Mouse (Mus musculus): ENCODE measurements around the gene Msl3. TPM values are rescaled to one million over a fixed set of nuclear protein-coding genes. Genes with fewer than 3 reads are reported as not detected.
"Not testable (repeated sequence)": the region's sequence is repeated elsewhere in the genome, so short reads cannot be mapped to it uniquely, and the experiment has no call there.

The Msl3 gene
- polyA plus RNA-seq, 1 experiment, result 20.0 TPM

DNA sequence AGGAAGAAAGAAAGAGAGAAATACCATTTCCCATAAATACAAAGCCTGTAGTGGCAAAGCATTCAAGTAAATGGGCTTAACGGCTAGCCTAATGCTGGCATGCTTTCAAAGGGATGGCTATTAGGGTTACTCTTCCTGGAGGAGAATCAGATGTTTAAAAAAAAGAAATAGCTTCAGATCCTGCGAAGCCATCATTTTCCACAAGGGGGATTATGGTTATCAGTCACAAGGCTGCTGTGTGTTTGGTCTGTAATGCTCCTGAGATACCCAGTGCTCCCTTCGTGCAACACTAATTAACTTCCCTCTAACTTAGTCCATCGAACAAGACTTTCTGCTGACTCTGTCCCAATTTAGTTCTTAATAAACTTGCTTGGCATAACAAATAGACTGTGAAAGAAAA, 13.5 kb downstream of the Msl3 start:
- TF ChIP-seq POLR2A (IDR thresholded peaks at IDR 0.05; ENCODE audit: low read depth, low read length) (no peak), CTCF (conservative IDR thresholded peaks at IDR 0.05; ENCODE audit: insufficient read depth, insufficient read length, low read depth, low read length) (no peak)
- 43% methylated on average over 4 of the region's 4 CpGs for WGBS

DNA sequence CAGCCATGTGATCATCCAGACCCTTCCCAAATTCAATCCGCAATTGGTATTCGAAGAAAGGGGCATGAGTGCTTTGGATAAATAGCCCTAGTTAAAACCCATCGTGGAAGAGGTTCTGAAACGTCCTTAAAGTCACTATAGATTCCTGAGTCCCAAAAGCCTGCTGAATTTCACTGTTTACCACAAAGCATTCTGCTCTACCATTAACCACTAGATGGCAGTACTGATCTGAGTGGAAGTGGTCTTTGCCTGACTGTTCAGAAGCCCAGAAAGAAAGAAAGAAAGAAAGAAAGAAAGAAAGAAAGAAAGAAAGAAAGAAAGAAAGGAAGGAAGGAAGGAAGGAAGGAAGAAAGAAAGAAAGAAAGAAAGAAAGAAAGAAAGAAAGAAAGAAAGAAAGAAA, 13.9 kb downstream of the Msl3 start:
- not testable (repeated sequence) for H3K4me1 ChIP-seq (ENCODE audit: control insufficient read depth, insufficient read depth, low read length); H3K36me3 ChIP-seq (ENCODE audit: control insufficient read depth, insufficient read depth, low read length); H3K27ac ChIP-seq (ENCODE audit: insufficient read depth, low read depth, low read length); H3K4me3 ChIP-seq (ENCODE audit: insufficient read depth, low read depth, low read length); H3K27me3 ChIP-seq (replicated peaks; ENCODE audit: control insufficient read depth, insufficient read depth, low read length)
- DNase-seq, result peak; percentile 14
- WGBS, result 69% methylated on average over 4 of the region's 4 CpGs

More for the DNA sequence above, 13.5 kb downstream of the Msl3 start:
- H3K4me1 ChIP-seq (ENCODE audit: control insufficient read depth, insufficient read depth, low read length), result no peaks in the 10 kb centered on the region
- H3K27ac ChIP-seq (ENCODE audit: insufficient read depth, low read depth, low read length), result no peak overlapping the region
- no peak overlapping the region for H3K4me3 ChIP-seq (ENCODE audit: insufficient read depth, low read depth, low read length)
- H3K27me3 ChIP-seq (replicated peaks; ENCODE audit: control insufficient read depth, insufficient read depth, low read length), result no peaks in the 10 kb centered on the region
- H3K36me3 ChIP-seq (ENCODE audit: control insufficient read depth, insufficient read depth, low read length), result no peaks in the 10 kb centered on the region
- no peak for DNase-seq

DNA sequence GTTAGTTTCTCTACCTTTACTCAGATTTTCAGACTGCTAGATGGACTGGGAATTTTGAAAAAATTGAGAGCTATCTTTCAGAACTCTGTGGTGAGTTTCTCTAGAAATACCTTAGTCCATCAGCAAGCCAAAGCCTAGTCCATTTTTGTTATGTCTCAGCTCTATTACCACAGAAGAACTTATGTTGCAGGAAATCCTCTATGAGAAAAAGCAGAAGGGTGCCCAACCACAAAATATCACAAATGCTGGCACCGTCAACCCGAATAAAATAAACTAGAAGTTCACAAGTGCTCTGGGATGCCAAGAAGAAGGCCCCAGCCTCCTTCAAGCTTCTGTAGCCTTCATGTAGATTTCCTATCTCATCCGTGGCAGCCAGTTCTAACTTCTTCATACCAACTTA, 14.4 kb downstream of the Msl3 start:
- H3K27ac ChIP-seq (ENCODE audit: insufficient read depth, low read depth, low read length), result no peak overlapping the region
- no peak overlapping the region for H3K4me3 ChIP-seq (ENCODE audit: insufficient read depth, low read depth, low read length)
- no peaks in the 10 kb centered on the region for H3K36me3 ChIP-seq (ENCODE audit: control insufficient read depth, insufficient read depth, low read length)
- no peaks in the 10 kb centered on the region for H3K27me3 ChIP-seq (replicated peaks; ENCODE audit: control insufficient read depth, insufficient read depth, low read length)
- no peak for DNase-seq
- WGBS, result 95% methylated on average over 3 of the region's 3 CpGs
- H3K4me1 ChIP-seq (ENCODE audit: control insufficient read depth, insufficient read depth, low read length), result no peaks in the 10 kb centered on the region
- TF ChIP-seq POLR2A (IDR thresholded peaks at IDR 0.05; ENCODE audit: low read depth, low read length), result no peak
- no peak for TF ChIP-seq CTCF (conservative IDR thresholded peaks at IDR 0.05; ENCODE audit: insufficient read depth, insufficient read length, low read depth, low read length)

DNA sequence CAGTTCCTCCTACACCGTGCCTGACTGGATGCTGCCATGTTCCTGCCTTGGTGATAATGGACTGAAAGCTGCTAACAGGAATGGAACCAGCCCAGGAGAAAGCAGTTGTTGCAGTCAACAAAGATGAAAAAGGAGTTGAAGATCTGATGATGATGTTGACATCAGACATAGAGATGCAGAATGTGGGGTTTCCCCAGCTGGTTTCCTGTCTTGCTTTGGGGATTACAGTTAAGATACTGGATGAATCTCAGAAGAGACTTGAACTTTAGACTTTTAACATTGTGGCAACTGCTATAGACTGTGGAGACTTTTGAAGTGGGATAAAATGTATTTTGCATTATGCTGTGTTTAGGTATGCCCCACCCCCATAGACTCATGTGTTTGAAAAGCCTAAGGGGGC, 15.9 kb downstream of the Msl3 start:
- H3K4me1 ChIP-seq (ENCODE audit: control insufficient read depth, insufficient read depth, low read length), result no peaks in the 10 kb centered on the region
- TF ChIP-seq CTCF (conservative IDR thresholded peaks at IDR 0.05; ENCODE audit: insufficient read depth, insufficient read length, low read depth, low read length) (no peak), POLR2A (IDR thresholded peaks at IDR 0.05; ENCODE audit: low read depth, low read length) (no peak)
- no peak overlapping the region for H3K27ac ChIP-seq (ENCODE audit: insufficient read depth, low read depth, low read length)
- H3K27me3 ChIP-seq (replicated peaks; ENCODE audit: control insufficient read depth, insufficient read depth, low read length), result no peaks in the 10 kb centered on the region
- no peak overlapping the region for H3K4me3 ChIP-seq (ENCODE audit: insufficient read depth, low read depth, low read length)
- no peak for DNase-seq
- WGBS, result 100% methylated on average over 1 of the region's 1 CpGs
- no peaks in the 10 kb centered on the region for H3K36me3 ChIP-seq (ENCODE audit: control insufficient read depth, insufficient read depth, low read length)

DNA sequence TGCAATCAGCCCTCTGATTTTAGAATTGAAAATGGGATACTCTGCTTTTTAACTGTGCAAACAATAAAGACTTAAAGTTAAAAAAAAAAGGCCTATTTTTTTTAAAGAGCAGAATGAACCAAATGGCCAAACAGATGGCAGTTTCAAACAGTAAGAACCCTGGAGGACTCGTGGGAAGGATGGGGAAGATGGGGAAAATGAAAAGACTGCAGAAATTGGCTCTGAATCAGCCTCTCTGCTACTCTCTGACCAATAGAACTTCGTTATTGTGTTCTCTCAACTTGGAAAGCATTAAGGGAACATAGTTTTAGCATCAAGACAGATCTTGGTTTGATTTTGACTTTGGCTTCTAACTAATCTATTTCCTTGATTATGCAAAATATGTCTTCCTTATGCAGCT, 24.4 kb downstream of the Msl3 start:
- TF ChIP-seq CTCF (conservative IDR thresholded peaks at IDR 0.05; ENCODE audit: insufficient read depth, insufficient read length, low read depth, low read length) (no peak), POLR2A (IDR thresholded peaks at IDR 0.05; ENCODE audit: low read depth, low read length) (no peak)

DNA sequence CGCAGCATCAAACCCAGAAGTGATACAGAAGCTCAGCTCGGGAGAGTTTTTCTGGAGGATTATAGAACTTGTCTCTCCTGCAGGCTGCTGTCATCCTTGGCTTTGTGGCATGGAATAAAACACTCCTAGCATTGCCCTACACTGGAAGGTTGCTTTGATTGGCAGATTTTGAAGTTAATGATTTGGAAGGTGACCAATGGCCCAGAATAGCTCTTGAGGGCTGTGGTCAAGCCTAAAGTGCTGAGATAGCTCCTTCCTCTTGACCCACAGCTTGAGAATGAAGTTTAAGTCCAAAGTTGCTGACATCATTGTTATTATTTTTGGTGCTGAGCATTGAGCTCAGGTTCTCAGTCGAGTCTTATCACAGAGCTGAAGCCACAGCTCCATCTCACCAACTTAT, 26.0 kb downstream of the Msl3 start:
- WGBS, result 44% methylated on average over 3 of the region's 3 CpGs
- H3K27me3 ChIP-seq (replicated peaks; ENCODE audit: control insufficient read depth, insufficient read depth, low read length), result no peaks in the 10 kb centered on the region
- no peak for TF ChIP-seq CTCF (conservative IDR thresholded peaks at IDR 0.05; ENCODE audit: insufficient read depth, insufficient read length, low read depth, low read length)
- TF ChIP-seq POLR2A (IDR thresholded peaks at IDR 0.05; ENCODE audit: low read depth, low read length), result no peak
- H3K4me3 ChIP-seq (ENCODE audit: insufficient read depth, low read depth, low read length), result no peak overlapping the region
- H3K4me1 ChIP-seq (ENCODE audit: control insufficient read depth, insufficient read depth, low read length), result no peaks in the 10 kb centered on the region
- H3K27ac ChIP-seq (ENCODE audit: insufficient read depth, low read depth, low read length), result no peak overlapping the region
- DNase-seq, result peak; percentile 42
- H3K36me3 ChIP-seq (ENCODE audit: control insufficient read depth, insufficient read depth, low read length), result peaks cover 2% of the 10 kb centered on the region

More for the DNA sequence above, 24.4 kb downstream of the Msl3 start:
- Histone ChIP-seq H3K27me3 (replicated peaks; ENCODE audit: control insufficient read depth, insufficient read depth, low read length) (no peaks in the 10 kb centered on the region), H3K4me1 (ENCODE audit: control insufficient read depth, insufficient read depth, low read length) (no peaks in the 10 kb centered on the region), H3K36me3 (ENCODE audit: control insufficient read depth, insufficient read depth, low read length) (peaks cover 2% of the 10 kb centered on the region), H3K4me3 (ENCODE audit: insufficient read depth, low read depth, low read length) (no peak overlapping the region), H3K27ac (ENCODE audit: insufficient read depth, low read depth, low read length) (no peak overlapping the region)
- WGBS, result 66% methylated on average over 2 of the region's 2 CpGs
- DNase-seq, result no peak

DNA sequence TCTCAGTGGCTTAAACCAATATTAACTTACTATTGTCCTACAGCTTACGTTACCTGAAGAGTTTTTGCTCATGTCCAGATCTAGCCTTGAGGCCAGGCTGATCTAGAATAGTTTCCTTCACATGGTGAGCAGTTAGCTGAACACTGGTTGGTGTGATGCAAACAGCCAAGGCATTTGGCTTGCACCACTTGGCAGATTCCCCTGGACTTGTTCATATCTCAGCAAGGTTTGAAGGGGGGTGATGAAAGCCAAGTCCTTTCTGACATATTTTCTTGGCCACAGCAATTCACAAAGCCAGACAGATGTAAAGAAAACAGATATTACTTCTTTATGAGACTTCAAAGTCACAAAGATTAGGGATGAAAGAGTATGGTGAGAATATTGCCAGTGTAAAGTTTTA, 30.2 kb downstream of the Msl3 start:
- 97% methylated on average over 1 of the region's 1 CpGs for WGBS
- no peaks in the 10 kb centered on the region for H3K27me3 ChIP-seq (replicated peaks; ENCODE audit: control insufficient read depth, insufficient read depth, low read length)
- H3K36me3 ChIP-seq (ENCODE audit: control insufficient read depth, insufficient read depth, low read length), result no peaks in the 10 kb centered on the region
- TF ChIP-seq CTCF (conservative IDR thresholded peaks at IDR 0.05; ENCODE audit: insufficient read depth, insufficient read length, low read depth, low read length) (no peak), POLR2A (IDR thresholded peaks at IDR 0.05; ENCODE audit: low read depth, low read length) (no peak)
- no peaks in the 10 kb centered on the region for H3K4me1 ChIP-seq (ENCODE audit: control insufficient read depth, insufficient read depth, low read length)
- H3K27ac ChIP-seq (ENCODE audit: insufficient read depth, low read depth, low read length), result no peak overlapping the region
- no peak for DNase-seq
- H3K4me3 ChIP-seq (ENCODE audit: insufficient read depth, low read depth, low read length), result no peak overlapping the region
